8 mouse cellular contexts compared by ENCODE assay signal in genomic region chr10:85539510-85540120, GRCm38 (mm10).
DNase-seq lines count a peak whose midpoint lies in the region; ATAC-seq lines count a peak whose summit lies in the region.

No protein-coding gene starts in this region.

- 0 out of 2 replicates have a peak, but pooled peaks cover 3% of the 10 kb centered on the region for H3K27me3 ChIP-seq in hindbrain, embryonic 13.5 days
- peaks cover 4% of the 10 kb centered on the region; the same call in 1 of the 2 replicates for H3K27me3 ChIP-seq in neural tube, embryonic 12.5 days (replicated peaks)

- no peaks in the 10 kb centered on the region for H3K9me3 ChIP-seq in hindbrain, embryonic 13.5 days
- H3K9me3 ChIP-seq in neural tube, embryonic 12.5 days: no peaks in the 10 kb centered on the region

- ATAC-seq in hindbrain, embryonic 13.5 days (ENCODE audit: low FRiP score): 0 out of 2 replicates have a peak, but pooled peaks have one; percentile 37
- ATAC-seq in neural tube, embryonic 12.5 days (ENCODE audit: low FRiP score, low read depth): peak; percentile 67; the same call in 1 of the 2 replicates

- 9% methylated on average over 8 of the region's 8 CpGs for WGBS in hindbrain, embryonic 13.5 days
- 7% methylated on average over 8 of the region's 8 CpGs for whole genome bisulfite sequencing in neural tube, embryonic 12.5 days

- intact Hi-C loops in heart, postnatal 10 days (cut with DNase I): loop anchor here (2.0 kb wide), 1 partner anchor 319 kb away; no protein-coding TSS in a partner anchor
- intact Hi-C loops in heart, postnatal 25 days (cut with DNase I): no loop called here

- no peak overlapping the region for H3K4me3 ChIP-seq in hindbrain, embryonic 13.5 days
- H3K4me3 ChIP-seq in neural tube, embryonic 12.5 days: no peak overlapping the region

- H3K4me2 ChIP-seq in hindbrain, embryonic 13.5 days: 0 out of 2 replicates have a peak overlapping the region, but pooled peaks have one; percentile 13
- H3K4me2 ChIP-seq in neural tube, embryonic 12.5 days (replicated peaks): no peak overlapping the region

- no peaks in the 10 kb centered on the region for H3K36me3 ChIP-seq in hindbrain, embryonic 13.5 days
- no peaks in the 10 kb centered on the region for H3K36me3 ChIP-seq in neural tube, embryonic 12.5 days

- peak overlapping the region; percentile 75 for H3K27ac ChIP-seq in hindbrain, embryonic 13.5 days
- H3K27ac ChIP-seq in neural tube, embryonic 12.5 days: no peak overlapping the region

- peak overlapping the region; percentile 39 for H3K9ac ChIP-seq in hindbrain, embryonic 13.5 days
- no peak overlapping the region for H3K9ac ChIP-seq in neural tube, embryonic 12.5 days

- peaks cover 19% of the 10 kb centered on the region for H3K4me1 ChIP-seq in hindbrain, embryonic 13.5 days (replicated peaks)
- H3K4me1 ChIP-seq in neural tube, embryonic 12.5 days: peaks cover 6% of the 10 kb centered on the region; the same call in 1 of the 2 replicates

- peak; percentile 3 to 12 for DNase-seq in heart, postnatal 10 days
- no peak for DNase-seq in heart, postnatal 25 days (ENCODE audit: low spot score)
- peak; percentile 56 for DNase-seq in embryo, embryonic 10.5 days (ENCODE audit: low spot score)
- DNase-seq in ovary, postnatal 36 days (ENCODE audit: low spot score): no peak
- DNase-seq in layer of hippocampus, postnatal 25 days (ENCODE audit: extremely low spot score in 1 of 2, low spot score in 1 of 2): no peak
- no peak for DNase-seq in yolk sac, embryonic 10.5 days (ENCODE audit: low spot score)

Comparison
In these comparisons a context has a peak if more than half of its experiments do, and no peak if none do; other contexts are left out.
1. DNase-seq: peak in heart, postnatal 10 days (2 of 2) and embryo, embryonic 10.5 days (single experiment); none in heart, postnatal 25 days (single experiment), ovary, postnatal 36 days (single experiment), layer of hippocampus, postnatal 25 days (0 of 2) and yolk sac, embryonic 10.5 days (single experiment).